Mouse (Mus musculus) T-cell, adult 66 days (primary cell): ENCODE data around the gene Rasa1. TPM values are rescaled to one million over a fixed set of nuclear protein-coding genes. Genes with fewer than 3 reads are reported as not detected.

ENCODE experiments used
- total RNA-seq, 2 experiments: library from RNA; stranded (reverse); gene quantifications; 3 replicates in 1 of 2; 4 replicates in 1 of 2; pipeline ENCODE4 v1.2.4; 2023

The Rasa1 gene
- 100 to 1,000 TPM; 121 to 137 TPM for total RNA-seq

GRCm38 (mm10) chr13:85288843-85289713 lies at the start of gene Rasa1:
Gene Rasa1 (minus strand): TSS chr13:85289130.

DNA sequence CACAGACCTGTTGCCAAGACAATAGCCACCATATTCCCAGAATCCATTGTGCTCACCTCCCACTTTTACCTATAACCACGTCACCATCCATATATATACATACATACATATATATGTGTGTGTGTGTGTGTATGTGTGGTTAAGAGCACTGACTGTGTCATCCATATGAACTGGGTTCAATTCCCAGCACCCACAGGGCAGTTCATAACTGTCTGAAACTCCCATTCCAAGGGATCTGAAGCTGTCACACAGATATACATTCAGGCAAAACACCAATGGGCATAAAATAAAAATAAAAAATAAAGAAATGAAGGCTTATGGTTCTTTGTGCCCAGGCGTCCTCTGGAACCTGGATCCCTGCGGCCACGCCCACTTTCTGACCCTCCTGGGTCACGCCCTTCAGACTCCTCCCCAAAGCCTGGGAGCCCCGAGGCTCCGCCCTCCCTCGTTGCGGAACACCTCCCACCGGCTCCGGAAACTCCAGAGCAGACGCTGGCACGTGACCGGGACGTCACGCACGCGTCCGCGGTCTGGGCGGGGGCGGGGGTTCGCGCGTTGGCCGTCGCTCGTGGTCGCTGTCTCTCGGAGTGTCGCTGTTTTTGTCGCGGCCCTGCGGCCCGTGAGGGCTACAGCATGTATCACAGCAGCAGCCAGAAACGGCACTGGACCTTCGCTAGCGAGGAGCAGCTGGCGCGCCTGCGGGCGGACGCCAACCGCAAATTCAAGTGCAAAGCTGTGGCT lies 99.9 kb downstream of the Rasa1 start, which contains the start of gene Ccnh:
Ccnh (plus strand) TSS at position 506 of the 741 bp plus-strand sequence.

Other genes with a start within 250 kb of the Rasa1 start
- 10 to 100 TPM; 19.6 to 19.7 TPM for gene Ccnh, start 99.7 kb downstream of the Rasa1 start, total RNA-seq